Mouse (Mus musculus) layer of hippocampus, adult 18-20 months (tissue): ENCODE measurements around the gene Cdk19. TPM values are rescaled to one million over a fixed set of nuclear protein-coding genes. Genes with fewer than 3 reads are reported as not detected.

ENCODE experiments used
- DNase-seq, 2 experiments: peaks; one replicate each; pipeline ENCODE4 v3.0.0; 2022; ENCODE audit warnings: low spot score in 2 of 2
- total RNA-seq, 2 experiments: library from RNA; stranded (reverse); gene quantifications; 2 replicates each; pipeline ENCODE4 v1.2.3; 2021

The Cdk19 gene
- total RNA-seq, 2 experiments from 2014 or later: 35.6 to 36.3 TPM

DNA sequence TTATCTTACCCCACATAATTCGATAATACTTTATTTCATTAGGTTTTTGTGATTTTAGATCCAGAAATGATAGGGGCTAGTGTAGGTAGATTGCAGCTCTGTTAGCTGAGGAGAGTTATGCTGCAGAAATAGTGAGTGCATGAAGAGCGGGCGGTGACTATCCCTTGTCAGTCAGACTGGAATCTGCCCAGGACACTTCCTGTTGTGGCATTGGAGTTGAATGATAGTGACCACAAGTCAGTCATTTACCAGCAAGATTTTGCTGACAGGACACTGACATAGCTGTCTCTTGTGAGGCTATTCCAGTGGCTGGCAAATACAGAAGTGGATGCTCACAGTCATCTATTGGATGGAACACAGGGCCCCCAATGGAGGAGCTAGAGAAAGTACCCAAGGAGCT lies 97.8 kb downstream of the Cdk19 start:
- no peak for DNase-seq

GRCm38 (mm10) chr10:40440740-40441139 lies 101.4 kb downstream of the Cdk19 start:
- no peak for DNase-seq

GRCm38 (mm10) chr10:40442076-40442475 lies 102.7 kb downstream of the Cdk19 start:
- DNase-seq: no peak

- DNase-seq: no peak
These were observed 104.0 kb downstream of the Cdk19 start for GRCm38 (mm10) chr10:40443371-40443770.

GRCm38 (mm10) chr10:40443806-40444357 lies 104.5 kb downstream of the Cdk19 start:
- DNase-seq: no peak

DNA sequence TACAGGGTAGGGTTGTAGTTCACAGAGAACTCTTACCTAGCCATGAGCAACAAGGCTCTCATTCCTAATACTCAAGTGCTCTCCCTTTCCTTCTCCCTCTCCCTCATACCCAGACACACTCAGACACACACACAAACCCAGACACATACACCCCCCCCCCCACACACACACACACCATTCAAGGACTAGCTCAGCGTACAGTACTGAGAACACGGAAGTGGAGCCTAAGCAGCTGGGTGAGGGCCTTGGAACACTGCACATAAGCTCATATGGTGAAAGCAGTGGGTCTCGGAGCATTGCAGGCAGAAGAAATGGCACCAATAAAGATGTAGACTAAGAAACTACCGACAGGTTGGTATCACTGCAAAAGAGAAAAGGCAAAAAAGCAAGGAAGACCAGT lies 105.2 kb downstream of the Cdk19 start:
- no peak for DNase-seq

- no peak for DNase-seq
These were observed 106.8 kb downstream of the Cdk19 start for GRCm38 (mm10) chr10:40446088-40446604.

GRCm38 (mm10) chr10:40446630-40447029 lies 107.3 kb downstream of the Cdk19 start:
- peak in 1 of 2 experiments; percentile 48 for DNase-seq

GRCm38 (mm10) chr10:40447295-40447694 lies 107.9 kb downstream of the Cdk19 start:
- DNase-seq: no peak

GRCm38 (mm10) chr10:40447921-40448320 lies 108.6 kb downstream of the Cdk19 start:
- DNase-seq: no peak

DNA sequence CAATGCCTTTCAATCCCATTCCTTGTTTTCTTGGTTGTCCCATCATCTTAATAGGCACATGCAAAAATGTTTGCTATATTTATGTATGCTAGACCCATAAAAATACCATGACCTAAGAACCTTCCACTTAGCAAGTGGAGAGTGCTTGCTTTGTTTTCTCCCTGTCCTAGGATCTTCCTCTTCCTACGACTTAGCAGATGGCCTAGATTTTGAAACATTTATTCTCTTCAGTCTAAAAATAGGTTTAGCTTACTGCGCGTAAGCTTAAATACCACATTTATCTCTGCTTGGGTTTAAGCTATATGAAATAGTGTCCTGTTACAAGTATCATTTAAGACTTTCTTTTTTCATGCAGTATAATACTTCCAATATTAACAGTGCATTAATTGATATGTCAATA lies 109.1 kb downstream of the Cdk19 start:
- DNase-seq: no peak

- DNase-seq: no peak
These were observed 110.2 kb downstream of the Cdk19 start for GRCm38 (mm10) chr10:40449571-40449970.

DNA sequence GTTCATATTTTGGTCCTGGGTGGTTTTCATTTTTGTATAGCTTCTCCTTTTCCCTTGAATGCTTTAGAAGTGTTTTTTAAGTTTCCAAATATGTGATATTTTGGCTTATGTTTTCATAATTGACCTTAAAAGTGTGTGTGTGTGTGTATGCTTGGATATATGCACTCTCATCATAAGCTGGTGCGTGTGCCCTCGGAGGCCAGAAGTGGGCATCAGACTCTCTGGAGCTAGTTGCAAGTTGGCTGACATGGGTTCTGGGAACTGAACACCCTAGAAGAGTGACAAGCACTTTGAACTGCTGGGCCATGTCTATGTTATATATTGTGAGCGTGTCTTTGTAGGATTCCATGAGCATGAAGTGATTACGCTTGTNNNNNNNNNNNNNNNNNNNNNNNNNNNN lies 110.8 kb downstream of the Cdk19 start:
- DNase-seq: no peak

DNA sequence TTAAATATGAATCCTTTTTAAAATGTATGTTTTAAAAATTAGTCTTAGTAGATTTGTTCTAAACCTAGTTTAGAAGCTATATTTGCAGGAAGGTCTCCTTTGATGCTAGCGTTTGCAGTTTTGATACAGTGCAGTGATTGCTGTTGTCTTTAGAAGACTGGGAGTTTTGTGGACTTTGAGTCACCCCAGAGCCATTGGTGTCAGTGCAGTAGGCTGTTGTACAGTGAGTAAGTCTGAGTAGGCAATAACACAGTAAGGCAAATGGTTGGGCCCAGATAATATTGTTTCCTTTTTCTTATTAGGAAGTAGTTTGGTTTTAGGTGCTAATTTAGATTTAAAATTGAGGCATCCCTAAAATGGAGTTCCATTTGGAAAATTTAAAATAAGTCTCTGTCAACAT lies 117.8 kb downstream of the Cdk19 start:
- no peak for DNase-seq

GRCm38 (mm10) chr10:40459141-40459540 lies 119.8 kb downstream of the Cdk19 start:
- DNase-seq: no peak

DNA sequence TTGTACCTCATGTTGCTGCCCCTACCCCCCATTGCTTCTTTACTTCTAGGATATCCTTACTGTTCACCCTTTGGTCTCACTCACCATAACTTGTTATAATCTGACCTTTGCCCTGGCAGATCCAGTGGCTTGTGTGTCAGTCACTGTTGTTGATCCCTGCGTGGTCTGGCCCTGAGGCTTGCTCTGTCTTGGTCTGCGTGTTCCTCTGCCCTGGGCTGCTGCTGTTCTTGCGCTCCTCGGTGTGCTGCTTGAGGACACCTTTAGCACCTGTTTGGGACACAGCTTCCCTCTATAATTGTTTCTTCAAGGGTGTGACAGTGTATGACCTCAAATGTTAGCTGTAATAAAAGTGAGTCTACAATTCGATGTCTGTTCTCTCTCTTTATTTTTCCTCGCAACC lies 122.0 kb downstream of the Cdk19 start:
- DNase-seq: no peak

GRCm38 (mm10) chr10:40462257-40462656 lies 122.9 kb downstream of the Cdk19 start:
- no peak for DNase-seq

- no peak for DNase-seq
These were observed 128.0 kb downstream of the Cdk19 start for GRCm38 (mm10) chr10:40467174-40467911.

GRCm38 (mm10) chr10:40467912-40468254 lies 128.5 kb downstream of the Cdk19 start:
- DNase-seq: no peak

- no peak for DNase-seq
These were observed 129.8 kb downstream of the Cdk19 start for GRCm38 (mm10) chr10:40469145-40469544.

DNA sequence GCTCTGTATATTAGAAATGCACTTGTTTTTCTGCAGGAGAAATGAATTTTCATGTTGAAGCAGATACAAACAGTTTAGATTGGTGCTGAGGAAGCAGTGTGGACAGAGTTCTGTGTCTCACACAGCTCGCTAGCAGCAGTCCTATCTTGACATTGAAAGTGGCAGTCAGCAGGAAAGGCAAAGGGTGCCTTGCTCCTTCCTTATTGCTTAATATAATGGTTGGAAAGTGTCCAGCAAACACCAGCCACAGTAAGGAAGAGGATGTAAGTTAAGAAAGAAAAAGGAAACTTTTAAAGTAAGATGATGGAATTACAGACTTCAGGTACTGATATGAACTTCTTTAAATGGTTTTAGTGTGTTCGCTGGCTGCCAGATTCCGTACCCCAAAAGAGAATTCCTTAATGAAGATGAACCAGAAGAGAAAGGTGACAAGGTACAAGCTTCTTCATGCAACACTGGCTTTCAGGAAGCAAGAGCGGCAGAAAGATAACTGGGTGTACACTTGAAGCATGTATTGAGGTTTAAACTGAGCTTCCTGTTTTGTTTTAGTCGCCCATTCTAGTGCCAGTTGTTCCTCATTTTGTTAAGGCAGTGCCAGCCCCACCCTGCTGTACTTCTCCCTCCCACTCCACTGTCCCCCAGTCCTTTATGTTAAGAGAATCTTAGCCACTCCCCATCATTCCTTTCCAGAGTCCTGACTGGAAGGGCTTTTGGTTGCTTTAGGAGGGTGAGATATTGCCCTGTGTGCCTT lies 137.3 kb downstream of the Cdk19 start:
- no peak for DNase-seq

DNA sequence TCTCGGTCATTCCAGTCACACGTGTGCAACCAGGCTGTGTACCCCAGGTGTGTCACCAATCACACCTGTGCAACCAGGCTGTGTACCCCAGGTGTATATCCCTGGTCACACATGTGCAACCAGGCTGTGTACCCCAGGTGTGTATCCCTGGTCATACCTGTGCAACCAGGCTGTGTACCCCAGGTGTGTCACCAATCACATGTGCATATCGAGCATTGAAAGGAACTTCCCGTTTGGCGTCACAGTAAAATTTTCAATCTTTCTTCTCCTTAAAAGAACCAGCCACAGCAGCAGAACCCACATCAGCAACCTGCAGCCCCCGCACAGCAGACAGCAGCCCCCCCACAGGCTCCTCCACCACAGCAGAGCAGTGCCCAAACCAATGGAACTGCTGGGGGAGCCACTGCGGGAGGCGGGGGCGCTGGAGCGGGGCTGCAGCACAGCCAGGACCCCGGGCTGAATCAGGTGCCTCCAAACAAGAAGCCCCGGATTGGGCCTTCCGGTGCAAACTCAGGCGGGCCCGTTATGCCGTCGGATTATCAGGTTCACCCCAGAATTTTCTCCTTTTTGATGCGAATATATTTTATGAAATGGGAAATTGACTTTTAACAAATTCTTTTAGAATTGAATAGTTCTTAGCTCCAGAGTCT lies 138.2 kb downstream of the Cdk19 start:
- DNase-seq: no peak
